Mouse (Mus musculus) hindbrain, postnatal 0 days (tissue): ENCODE measurements around the gene Serpinb1c. TPM values are rescaled to one million over a fixed set of nuclear protein-coding genes. Genes with fewer than 3 reads are reported as not detected.
A peak's percentile ranks its signal among the peaks of the same experiment; 100 is the strongest.
"Not testable (repeated sequence)": the region's sequence is repeated elsewhere in the genome, so short reads cannot be mapped to it uniquely, and the experiment has no call there.

Source experiments
- ATAC-seq: fragments of 200-750 bp; cut with Nextera tagmentation; 2 replicates; pipeline ENCODE4 v1.8.0; 2017; ENCODE audit warnings: mild to moderate bottlenecking, moderate TSS enrichment, moderate library complexity
- DNase-seq: peaks from one replicate; pipeline ENCODE4 v3.0.0-alpha.2; 2015; ENCODE audit warnings: low spot score
- H3K27ac ChIP-seq: fragments of 300-500 bp; sonication (generic); 2 replicates; pipeline ENCODE4 v1.5.1; 2014; ENCODE audit warnings: mild to moderate bottlenecking
- H3K27me3 ChIP-seq: fragments of 300-500 bp; sonication (generic); 2 replicates; pipeline ENCODE4 v1.6.1; 2014; ENCODE audit warnings: low read length, mixed read lengths; ENCODE audit not compliant: insufficient read depth
- H3K36me3 ChIP-seq: fragments of 300-500 bp; sonication (generic); 2 replicates; pipeline ENCODE4 v1.6.1; 2014; ENCODE audit warnings: low read length, mixed read lengths; ENCODE audit not compliant: insufficient read depth
- H3K4me1 ChIP-seq: fragments of 300-500 bp; sonication (generic); 2 replicates; pipeline ENCODE4 v1.6.1; 2014; ENCODE audit warnings: antibody characterized with exemption, low read length, mixed read lengths; ENCODE audit not compliant: insufficient read depth
- H3K4me2 ChIP-seq: fragments of 300-500 bp; sonication (generic); 2 replicates; pipeline ENCODE4 v1.6.1; 2014; ENCODE audit warnings: low read depth, mild to moderate bottlenecking, low read length, moderate library complexity, mixed read lengths
- H3K4me3 ChIP-seq: fragments of 300-500 bp; sonication (generic); 2 replicates; pipeline ENCODE4 v1.5.1; 2014; ENCODE audit warnings: low read length
- H3K9ac ChIP-seq: fragments of 300-500 bp; sonication (generic); replicated peaks from 2 replicates; pipeline ENCODE4 v1.6.1; 2014; ENCODE audit warnings: mild to moderate bottlenecking, low read length, moderate library complexity, mixed read lengths
- H3K9me3 ChIP-seq: fragments of 300-500 bp; sonication (generic); 2 replicates; pipeline ENCODE4 v1.6.1; 2016; ENCODE audit warnings: low read length, mixed read lengths
- CTCF ChIP-seq: IDR thresholded peaks from 2 replicates; pipeline ENCODE4 v1.5.1; 2016; ENCODE audit warnings: antibody characterized with exemption, control low read depth, low read depth
- WGBS: fragments of 180-500 bp; shearing (Covaris S2); extraction: QIAGEN DNeasy Blood & Tissue Kit; methylation state at CpG from one replicate; pipeline ENCODE4 v1.1.7; 2014; 5-methylcytosine and 5-hydroxymethylcytosine counted together
- polyA plus RNA-seq: library from polyadenylated mRNA; unstranded; fragments of >200 nt; fragmentation: Nextera tagmentation; extraction: Ambion mirVana; gene quantifications from 2 replicates; pipeline ENCODE4 v1.2.1, GENCODE M21; 2015
- total RNA-seq: library from RNA; depleted of rRNA; stranded (reverse); fragments of >200 nt; gene quantifications from 2 replicates; pipeline ENCODE4 v1.2.3, GENCODE M21; 2014

Serpinb1c gene
- total and polyA plus RNA-seq, 2 experiments from 2014 or later, result not detected

DNA sequence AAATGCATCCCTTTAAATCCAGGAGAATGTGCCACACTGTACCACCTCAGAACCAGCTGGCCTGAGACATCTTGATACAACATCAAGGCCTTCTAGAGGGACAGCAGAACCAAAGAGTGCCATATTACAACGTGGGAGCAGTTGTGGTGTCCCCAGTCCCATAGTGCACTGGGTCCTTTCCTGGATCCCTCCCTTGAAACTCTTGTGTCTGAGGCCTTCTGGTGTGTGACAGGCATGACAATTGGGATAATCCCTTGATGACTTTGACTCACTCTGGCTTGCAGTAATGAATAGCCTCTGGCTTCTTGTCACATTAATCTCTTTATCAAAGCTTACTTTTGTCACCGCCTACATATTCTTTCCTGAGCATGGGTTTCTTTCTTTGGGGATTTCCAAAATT is 31.0 kb downstream of the Serpinb1c start:
- 37% methylated on average over 2 of the region's 2 CpGs for WGBS
- no peak for TF ChIP-seq CTCF
- no peaks in the 10 kb centered on the region for H3K36me3 ChIP-seq
- H3K4me3 ChIP-seq, result no peak overlapping the region
- no peaks in the 10 kb centered on the region for H3K4me1 ChIP-seq
- H3K27ac ChIP-seq, result no peak overlapping the region
- no peaks in the 10 kb centered on the region for H3K27me3 ChIP-seq
- no peak for ATAC-seq
- no peaks in the 10 kb centered on the region for H3K9me3 ChIP-seq
- no peak overlapping the region for H3K4me2 ChIP-seq
- H3K9ac ChIP-seq, result no peak overlapping the region
- no peak for DNase-seq

DNA sequence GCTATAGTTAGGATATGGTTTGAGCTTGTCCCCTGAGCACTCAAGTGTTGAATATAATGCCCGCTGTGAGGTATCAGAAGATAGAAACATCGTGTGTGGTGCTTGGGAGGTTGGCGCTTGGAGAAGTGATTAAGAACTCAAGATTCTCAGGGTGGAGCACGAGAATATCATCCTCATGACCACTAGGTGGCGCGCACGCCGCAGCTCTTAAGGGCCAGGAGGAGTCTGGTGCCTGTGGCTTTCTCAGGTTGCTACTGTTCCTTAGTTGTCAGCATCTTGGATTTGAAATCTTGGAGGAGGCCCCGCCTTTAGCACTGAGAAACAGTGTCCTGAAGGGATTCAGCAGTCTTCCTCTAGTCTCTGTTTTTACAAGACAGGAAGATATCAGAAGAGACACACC is 31.5 kb downstream of the Serpinb1c start:
- H3K27ac ChIP-seq, result no peak overlapping the region
- ATAC-seq (peak; percentile 89), DNase-seq (peak; percentile 87)
- H3K4me2 ChIP-seq, result no peak overlapping the region
- H3K4me1 ChIP-seq, result no peaks in the 10 kb centered on the region
- WGBS, result 10% methylated on average over 9 of the region's 9 CpGs
- no peaks in the 10 kb centered on the region for H3K27me3 ChIP-seq
- no peak overlapping the region for H3K9ac ChIP-seq
- H3K36me3 ChIP-seq, result no peaks in the 10 kb centered on the region
- no peak overlapping the region for H3K4me3 ChIP-seq
- peak; percentile 90 for TF ChIP-seq CTCF
- H3K9me3 ChIP-seq, result no peaks in the 10 kb centered on the region

DNA sequence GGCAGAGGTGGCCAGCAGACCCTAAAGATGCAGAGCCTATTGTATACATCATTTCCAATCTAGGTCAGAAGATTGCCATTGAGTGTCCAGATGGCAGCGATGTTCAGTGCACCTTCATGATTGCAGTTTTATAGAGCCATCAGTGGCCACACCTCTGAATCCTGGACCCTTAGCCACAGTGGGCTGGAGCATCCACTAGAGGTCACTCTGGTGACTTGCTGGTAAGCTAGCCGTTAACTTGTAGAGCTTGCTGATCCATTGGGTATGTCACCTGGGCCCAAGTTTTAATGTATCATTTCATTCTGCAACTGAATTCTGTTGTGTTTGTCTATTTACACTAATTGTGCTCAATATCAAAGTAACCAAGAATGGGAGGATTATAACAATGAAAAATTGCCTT is 32.4 kb downstream of the Serpinb1c start:
- H3K27me3 ChIP-seq, result no peaks in the 10 kb centered on the region
- H3K4me2 ChIP-seq, result no peak overlapping the region
- H3K9ac ChIP-seq, result no peak overlapping the region
- no peak for DNase-seq
- TF ChIP-seq CTCF, result peak; percentile 24; the same call in 1 of the 2 replicates
- no peaks in the 10 kb centered on the region for H3K36me3 ChIP-seq
- no peaks in the 10 kb centered on the region for H3K4me1 ChIP-seq
- WGBS, result 82% methylated on average over 2 of the region's 2 CpGs
- H3K9me3 ChIP-seq, result no peaks in the 10 kb centered on the region
- no peak overlapping the region for H3K27ac ChIP-seq
- H3K4me3 ChIP-seq, result no peak overlapping the region
- no peak for ATAC-seq

DNA sequence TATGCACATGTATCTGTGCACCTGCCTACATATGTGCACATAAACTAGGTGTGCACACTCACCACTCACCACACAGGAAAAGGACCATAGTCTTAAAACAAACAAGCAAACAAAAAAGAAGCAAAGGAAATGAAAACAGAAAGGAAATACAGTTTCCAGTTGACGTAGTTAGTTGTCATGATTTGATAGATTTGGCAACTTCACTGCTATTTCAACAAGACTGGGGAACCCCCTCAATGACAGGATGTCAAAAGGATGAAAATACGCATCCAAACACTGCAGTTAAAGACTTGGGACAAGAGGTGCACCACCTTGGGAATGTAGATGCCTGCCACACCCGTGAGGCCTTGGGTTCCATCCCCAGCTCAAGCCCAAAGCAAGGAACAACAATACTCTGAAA is 33.5 kb downstream of the Serpinb1c start:
- H3K27ac ChIP-seq, H3K4me1 ChIP-seq, H3K4me3 ChIP-seq, H3K9me3 ChIP-seq, ATAC-seq, H3K4me2 ChIP-seq, H3K36me3 ChIP-seq, H3K9ac ChIP-seq, DNase-seq, H3K27me3 ChIP-seq: not testable (repeated sequence)
- WGBS, result 82% methylated on average over 3 of the region's 3 CpGs

DNA sequence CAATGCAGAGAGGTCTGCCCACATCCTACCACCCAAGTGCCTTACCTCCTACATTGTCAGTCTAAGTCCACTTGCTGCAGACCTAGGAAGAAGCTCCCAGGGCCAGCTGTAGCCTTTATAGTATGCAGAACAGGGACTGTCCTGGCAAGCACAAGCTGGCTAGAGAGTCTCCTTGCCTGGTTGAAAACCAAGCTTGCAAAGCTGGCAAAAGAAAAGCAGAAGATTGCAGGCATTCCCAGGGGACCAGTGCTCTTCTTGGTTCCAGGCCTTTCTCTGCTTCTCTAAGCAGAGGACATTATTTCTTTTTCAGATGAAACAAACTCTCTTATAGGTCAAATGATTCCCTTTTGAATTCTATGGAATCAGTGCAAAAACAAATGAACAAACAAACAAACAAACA is 34.6 kb downstream of the Serpinb1c start:
- no peak overlapping the region for H3K4me3 ChIP-seq
- H3K27me3 ChIP-seq, result no peaks in the 10 kb centered on the region
- no peak overlapping the region for H3K27ac ChIP-seq
- H3K9me3 ChIP-seq, result no peaks in the 10 kb centered on the region
- DNase-seq (no peak), ATAC-seq (no peak)
- H3K9ac ChIP-seq, result no peak overlapping the region
- no peaks in the 10 kb centered on the region for H3K36me3 ChIP-seq
- H3K4me2 ChIP-seq, result no peak overlapping the region
- no peak for TF ChIP-seq CTCF
- no peaks in the 10 kb centered on the region for H3K4me1 ChIP-seq

DNA sequence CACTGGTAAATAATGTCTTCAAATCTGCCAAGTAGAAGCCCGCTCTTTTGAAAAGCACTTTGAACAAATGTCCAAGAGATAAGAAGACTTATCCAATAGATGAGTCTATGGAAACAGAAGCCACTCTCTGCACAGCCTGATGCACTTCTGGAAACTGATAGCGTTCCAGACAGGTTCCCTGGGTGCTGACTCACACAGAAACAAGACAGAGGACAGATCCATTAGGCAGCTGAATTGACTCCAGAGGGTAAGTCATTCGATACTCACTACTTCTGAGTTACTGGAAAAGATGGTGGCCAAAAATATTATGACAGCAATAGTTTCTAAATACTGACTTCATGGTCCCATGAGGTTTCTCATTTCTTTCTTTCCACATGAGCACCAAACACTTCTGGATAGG is 37.2 kb downstream of the Serpinb1c start:
- no peak overlapping the region for H3K4me3 ChIP-seq
- H3K9ac ChIP-seq, result no peak overlapping the region
- no peak for ATAC-seq
- H3K27me3 ChIP-seq, result no peaks in the 10 kb centered on the region
- no peaks in the 10 kb centered on the region for H3K9me3 ChIP-seq
- H3K4me1 ChIP-seq, result no peaks in the 10 kb centered on the region
- H3K36me3 ChIP-seq, result no peaks in the 10 kb centered on the region
- no peak overlapping the region for H3K4me2 ChIP-seq
- WGBS, result 84% methylated on average over 3 of the region's 3 CpGs
- no peak for TF ChIP-seq CTCF
- H3K27ac ChIP-seq, result no peak overlapping the region
- DNase-seq, result no peak

DNA sequence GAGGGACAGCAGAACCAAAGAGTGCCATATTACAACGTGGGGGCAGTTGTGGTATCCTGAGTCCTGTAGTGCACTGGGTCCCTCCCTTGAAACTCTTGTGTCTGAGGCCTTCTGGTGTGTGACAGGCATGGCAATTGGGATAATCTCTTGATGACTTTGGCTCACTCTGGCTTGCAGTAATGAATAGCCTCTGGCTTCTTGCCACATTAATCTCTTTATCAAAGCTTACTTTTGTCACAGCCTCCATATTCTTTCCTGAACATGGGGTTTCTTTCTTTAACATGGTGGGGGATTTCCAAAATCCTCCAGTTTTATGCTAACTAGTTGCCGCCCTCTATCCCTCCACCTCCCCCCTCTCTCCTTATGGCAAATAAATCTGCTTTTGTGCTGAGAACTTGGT is 44.9 kb downstream of the Serpinb1c start:
- DNase-seq (peak; percentile 52), ATAC-seq (peak; percentile 81)
- H3K4me2 ChIP-seq, result no peak overlapping the region
- 38% methylated on average over 2 of the region's 2 CpGs for WGBS
- no peak overlapping the region for H3K4me3 ChIP-seq
- no peak overlapping the region for H3K9ac ChIP-seq
- no peaks in the 10 kb centered on the region for H3K36me3 ChIP-seq
- no peaks in the 10 kb centered on the region for H3K9me3 ChIP-seq
- no peak for TF ChIP-seq CTCF
- H3K27me3 ChIP-seq, result no peaks in the 10 kb centered on the region
- H3K4me1 ChIP-seq, result no peaks in the 10 kb centered on the region
- H3K27ac ChIP-seq, result no peak overlapping the region

DNA sequence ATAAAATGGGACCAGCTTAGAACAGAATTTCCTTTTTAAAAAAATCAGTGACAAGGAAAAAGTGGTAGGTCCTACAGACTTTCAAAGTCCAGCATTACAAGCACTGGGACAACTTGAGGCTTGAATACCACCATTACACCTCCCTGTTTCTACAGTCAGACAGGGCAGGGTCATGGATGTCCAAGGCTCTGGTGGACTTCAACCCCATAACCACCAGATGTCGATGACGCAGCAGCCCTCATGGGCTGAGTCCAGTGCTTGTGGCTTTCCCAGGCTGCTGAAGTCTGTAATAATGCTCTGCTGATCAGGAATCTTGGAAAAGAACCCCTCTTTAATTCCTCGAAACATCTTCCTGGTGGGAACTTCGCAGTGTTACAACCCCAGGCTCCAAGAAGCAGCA is 45.5 kb downstream of the Serpinb1c start:
- no peak for TF ChIP-seq CTCF
- WGBS, result 75% methylated on average over 4 of the region's 4 CpGs
- Histone ChIP-seq H3K9me3 (no peaks in the 10 kb centered on the region), H3K4me1 (no peaks in the 10 kb centered on the region), H3K4me2 (no peak overlapping the region), H3K4me3 (no peak overlapping the region), H3K36me3 (no peaks in the 10 kb centered on the region), H3K27ac (no peak overlapping the region), H3K9ac (no peak overlapping the region), H3K27me3 (no peaks in the 10 kb centered on the region)
- ATAC-seq, result peak; percentile 24; the same call in 1 of the 2 replicates
- DNase-seq, result no peak
